Mouse (Mus musculus): ENCODE data around the gene Astn1.

DNA sequence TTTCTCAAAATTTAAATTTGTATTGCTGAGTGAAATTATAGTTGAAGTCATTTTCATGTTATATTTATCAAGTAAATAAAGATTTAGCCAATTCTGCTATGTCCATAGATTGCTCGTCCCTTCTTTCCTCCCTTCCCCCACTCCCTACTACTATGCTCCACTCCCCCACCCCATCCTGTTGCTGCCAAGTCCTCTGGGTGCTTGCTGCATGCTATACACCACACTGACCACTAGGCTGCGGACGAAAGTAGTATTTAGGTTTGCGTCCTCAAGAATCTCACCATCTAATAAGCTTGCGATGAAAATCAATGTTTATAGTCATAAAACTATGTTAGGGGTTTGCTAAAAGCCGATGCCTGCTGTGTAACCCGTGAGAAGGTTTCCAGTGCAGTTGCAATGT is 235.9 kb downstream of the Astn1 start:
- TF ChIP-seq POLR2A (IDR thresholded peaks at IDR 0.05; ENCODE audit: extremely low read depth, insufficient read depth, low read length) = no peak
- TF ChIP-seq CTCF (IDR thresholded peaks at IDR 0.05; ENCODE audit: low read depth, low read length) = peak; percentile 6; the same call in 1 of the 2 replicates
